Mouse (Mus musculus) cerebellum, adult 2 months (tissue): Measurements from ENCODE around the gene Bend6. TPM values are rescaled to one million over a fixed set of nuclear protein-coding genes. Genes with fewer than 3 reads are reported as not detected.
A peak's percentile ranks its signal among the peaks of the same experiment; 100 is the strongest.

ENCODE experiments used
- DNase-seq, 2 experiments: peaks; one replicate each; pipeline ENCODE4 v3.0.0; 2021
- H3K27ac ChIP-seq: fragments of 200-500 bp; 2 replicates; pipeline ENCODE4 v1.5.1; 2012; ENCODE audit warnings: low read length, control low read depth, inconsistent platforms; ENCODE audit not compliant: insufficient read depth
- H3K27me3 ChIP-seq: fragments of 200-500 bp; 2 replicates; pipeline ENCODE4 v1.6.1; 2012; ENCODE audit warnings: inconsistent platforms, mild to moderate bottlenecking, low read length, moderate library complexity; ENCODE audit not compliant: control insufficient read depth, insufficient read depth
- H3K4me1 ChIP-seq: fragments of 200-500 bp; 2 replicates; pipeline ENCODE4 v1.6.1; 2011; ENCODE audit warnings: low read length; ENCODE audit not compliant: control insufficient read depth, insufficient read depth
- H3K4me3 ChIP-seq: fragments of 200-500 bp; replicated peaks from 2 replicates; pipeline ENCODE3; 2011; ENCODE audit warnings: mild to moderate bottlenecking, low read depth, low read length, control low read depth; ENCODE audit not compliant: insufficient read depth
- CTCF ChIP-seq: fragments of 200-500 bp; IDR thresholded peaks from 2 replicates; pipeline ENCODE4 v1.5.1; 2011; ENCODE audit warnings: low read depth, mild to moderate bottlenecking, control low read depth, low read length, moderate library complexity, borderline replicate concordance; ENCODE audit not compliant: insufficient read depth
- POLR2A ChIP-seq: fragments of 200-500 bp; IDR thresholded peaks from 2 replicates; pipeline ENCODE4 v1.6.1; 2011; ENCODE audit warnings: low read length, control low read depth, borderline replicate concordance; ENCODE audit not compliant: insufficient read depth
- WGBS: fragments of 180-500 bp; shearing (Covaris S2); methylation state at CpG from one replicate; pipeline ENCODE4 v1.1.7; 2018; 5-methylcytosine and 5-hydroxymethylcytosine counted together
- polyA plus RNA-seq: library from polyadenylated mRNA; depleted of rRNA; stranded (reverse); fragments of >200 nt; gene quantifications from 2 replicates; pipeline ENCODE4 v1.2.3, GENCODE M21; 2012

The Bend6 gene
- polyA plus RNA-seq, 1 experiment = 283 TPM

- Histone ChIP-seq H3K4me3 (no peak overlapping the region), H3K27ac (no peak overlapping the region), H3K4me1 (peaks cover 4% of the 10 kb centered on the region; the same call in 1 of the 2 replicates), H3K27me3 (no peaks in the 10 kb centered on the region)
- 55% methylated on average over 9 of the region's 9 CpGs for WGBS
- DNase-seq = no peak
- TF ChIP-seq POLR2A (no peak), CTCF (no peak)
Measured at GRCm38 (mm10) chr1:33903587-33903986, 4.0 kb downstream of the Bend6 start.

GRCm38 (mm10) chr1:33900175-33900574, 7.4 kb downstream of the Bend6 start:
- no peak for TF ChIP-seq POLR2A
- no peak for TF ChIP-seq CTCF
- Histone ChIP-seq H3K4me3 (no peak overlapping the region), H3K27me3 (no peaks in the 10 kb centered on the region), H3K4me1 (peaks cover 21% of the 10 kb centered on the region), H3K27ac (no peak overlapping the region)
- WGBS = 85% methylated on average over 8 of the region's 8 CpGs
- no peak for DNase-seq

- 92% methylated on average over 6 of the region's 6 CpGs for WGBS
- no peak overlapping the region for H3K4me3 ChIP-seq
- H3K27me3 ChIP-seq = no peaks in the 10 kb centered on the region
- peaks cover 17% of the 10 kb centered on the region for H3K4me1 ChIP-seq
- peak overlapping the region; percentile 34; the same call in 1 of the 2 replicates for H3K27ac ChIP-seq
- peak in 1 of 2 experiments; percentile 16 for DNase-seq
- TF ChIP-seq CTCF (no peak), POLR2A (no peak)
Measured at GRCm38 (mm10) chr1:33898373-33898772, 9.2 kb downstream of the Bend6 start.

GRCm38 (mm10) chr1:33897426-33897825, 10.2 kb downstream of the Bend6 start:
- peak overlapping the region; percentile 76 for H3K27ac ChIP-seq
- TF ChIP-seq CTCF (no peak), POLR2A (no peak)
- no peak overlapping the region for H3K4me3 ChIP-seq
- H3K4me1 ChIP-seq = peaks cover 17% of the 10 kb centered on the region
- peak; percentile 41 to 63 for DNase-seq
- H3K27me3 ChIP-seq = no peaks in the 10 kb centered on the region
- 29% methylated on average over 11 of the region's 11 CpGs for WGBS

GRCm38 (mm10) chr1:33896666-33897065, 10.9 kb downstream of the Bend6 start:
- peaks cover 17% of the 10 kb centered on the region for H3K4me1 ChIP-seq
- peak overlapping the region; percentile 84; the same call in 1 of the 2 replicates for H3K27ac ChIP-seq
- TF ChIP-seq CTCF (no peak), POLR2A (no peak)
- DNase-seq = peak; percentile 43 to 74
- no peak overlapping the region for H3K4me3 ChIP-seq
- 16% methylated on average over 4 of the region's 4 CpGs for WGBS
- no peaks in the 10 kb centered on the region for H3K27me3 ChIP-seq

- no peak for DNase-seq
- WGBS = 56% methylated on average over 6 of the region's 6 CpGs
- Histone ChIP-seq H3K4me3 (no peak overlapping the region), H3K4me1 (peaks cover 17% of the 10 kb centered on the region), H3K27me3 (no peaks in the 10 kb centered on the region), H3K27ac (peak overlapping the region; percentile 91)
- TF ChIP-seq CTCF (no peak), POLR2A (no peak)
Measured at GRCm38 (mm10) chr1:33896116-33896515, 11.5 kb downstream of the Bend6 start.

- WGBS = 70% methylated on average over 10 of the region's 10 CpGs
- TF ChIP-seq CTCF = peak; percentile 53; the same call in 1 of the 2 replicates
- no peak for TF ChIP-seq POLR2A
- H3K4me3 ChIP-seq = no peak overlapping the region
- no peak overlapping the region for H3K27ac ChIP-seq
- H3K27me3 ChIP-seq = no peaks in the 10 kb centered on the region
- peaks cover 13% of the 10 kb centered on the region for H3K4me1 ChIP-seq
- peak; percentile 42 to 50 for DNase-seq
Measured at GRCm38 (mm10) chr1:33892784-33893183, 14.8 kb downstream of the Bend6 start.

GRCm38 (mm10) chr1:33883102-33883839, 24.3 kb downstream of the Bend6 start:
- TF ChIP-seq CTCF (no peak), POLR2A (no peak)
- DNase-seq = peak; percentile 18 to 25
- 36% methylated on average over 18 of the region's 18 CpGs for WGBS
- Histone ChIP-seq H3K4me3 (no peak overlapping the region), H3K4me1 (no peaks in the 10 kb centered on the region), H3K27ac (no peak overlapping the region), H3K27me3 (no peaks in the 10 kb centered on the region)
